Mouse (Mus musculus) spleen, adult 2 months (tissue): Measurements from ENCODE around the gene Hnrnpl.

Source experiments
- CTCF ChIP-seq: fragments of 200-500 bp; IDR thresholded peaks from 2 replicates; pipeline ENCODE4 v1.5.1; 2011; ENCODE audit warnings: mild to moderate bottlenecking, inconsistent platforms; ENCODE audit not compliant: insufficient read depth, insufficient read length, insufficient replicate concordance; ENCODE audit errors: extremely low read depth
- POLR2A ChIP-seq: fragments of 200-500 bp; IDR thresholded peaks from 2 replicates; pipeline ENCODE4 v1.6.1; 2011; ENCODE audit warnings: low read depth, low read length, inconsistent platforms

GRCm38 (mm10) chr7:28824941-28825685 lies 16.8 kb downstream of the Hnrnpl start, which contains the start of gene Ech1:
- TF ChIP-seq CTCF, result no peak
- no peak; the same call in 1 of the 2 replicates for TF ChIP-seq POLR2A
